26 mouse cellular contexts compared by ENCODE assay signal in genomic region chr11:54351704-54352103, GRCm38 (mm10). TPM values are rescaled to one million over a fixed set of nuclear protein-coding genes. Genes with fewer than 3 reads are reported as not detected.
A peak's percentile ranks its signal among the peaks of the same experiment; 100 is the strongest.
DNase-seq lines count a peak whose midpoint lies in the region; ATAC-seq lines count a peak whose summit lies in the region.
"Had no signal": no experiment of that assay in that cellular context is flagged by ENCODE, and none has a peak within 500 bp of the region (broad histone marks: within the 10 kb centered on the region; RNA-seq: fewer than 3 reads in every experiment).

No protein-coding gene starts in this region.

- H3K4me3 ChIP-seq in heart, embryonic 11.5 days (ENCODE audit: low read depth, low read length): no peak overlapping the region
- H3K4me3 ChIP-seq in midbrain, embryonic 14.5 days (replicated peaks; ENCODE audit: low read depth, low read length): no peak overlapping the region
- H3K4me3 ChIP-seq in midbrain, embryonic 15.5 days: no peak overlapping the region
- H3K4me3 ChIP-seq: forebrain, embryonic 13.5 days; heart, embryonic 13.5 days had no signal

- no peak for ATAC-seq in heart, embryonic 11.5 days (replicated peaks; ENCODE audit: insufficient number of reproducible peaks, low FRiP score, low TSS enrichment)
- no peak for ATAC-seq in midbrain, embryonic 14.5 days (ENCODE audit: low FRiP score, low TSS enrichment)
- ATAC-seq in midbrain, embryonic 15.5 days (replicated peaks): no peak
- ATAC-seq: activated CD4-positive, CD25-positive, alpha-beta regulatory T cell, adult 4 months; forebrain, embryonic 13.5 days; forebrain, postnatal 0 days; hindbrain, postnatal 0 days; Patski had no signal

- no peak overlapping the region for H3K9ac ChIP-seq in heart, embryonic 11.5 days (ENCODE audit: low read depth, low read length)
- H3K9ac ChIP-seq in midbrain, embryonic 14.5 days (replicated peaks; ENCODE audit: low read length): no peak overlapping the region
- H3K9ac ChIP-seq in midbrain, embryonic 15.5 days: no peak overlapping the region
- H3K9ac ChIP-seq: forebrain, embryonic 13.5 days; forebrain, postnatal 0 days; heart, embryonic 13.5 days; hindbrain, embryonic 13.5 days had no signal

- H3K9me3 ChIP-seq in heart, embryonic 11.5 days (replicated peaks; ENCODE audit: control insufficient read depth, low read length): no peaks in the 10 kb centered on the region
- H3K9me3 ChIP-seq in midbrain, embryonic 14.5 days (ENCODE audit: control insufficient read depth, low read length): no peaks in the 10 kb centered on the region
- H3K9me3 ChIP-seq in midbrain, embryonic 15.5 days: no peaks in the 10 kb centered on the region
- H3K9me3 ChIP-seq: forebrain, embryonic 13.5 days; heart, embryonic 13.5 days; hindbrain, embryonic 13.5 days had no signal

- 66% methylated on average over 5 of the region's 5 CpGs for WGBS in heart, embryonic 11.5 days (ENCODE audit: insufficient replicate concordance)
- 48% methylated on average over 5 of the region's 5 CpGs for WGBS in midbrain, embryonic 14.5 days
- WGBS in midbrain, embryonic 15.5 days: 55% methylated on average over 5 of the region's 5 CpGs

- H3K36me3 ChIP-seq in heart, embryonic 11.5 days (ENCODE audit: control insufficient read depth, insufficient read depth, low read length): no peaks in the 10 kb centered on the region
- H3K36me3 ChIP-seq in midbrain, embryonic 14.5 days (ENCODE audit: control insufficient read depth, insufficient read depth, low read length): peaks cover 19% of the 10 kb centered on the region
- 0 out of 2 replicates have a peak, but pooled peaks cover 7% of the 10 kb centered on the region for H3K36me3 ChIP-seq in midbrain, embryonic 15.5 days (replicated peaks)
- H3K36me3 ChIP-seq: heart, embryonic 13.5 days had no signal

- H3K27ac ChIP-seq in heart, embryonic 11.5 days (ENCODE audit: low read depth, low read length): no peak overlapping the region
- no peak overlapping the region for H3K27ac ChIP-seq in midbrain, embryonic 14.5 days (replicated peaks; ENCODE audit: low read depth, low read length)
- no peak overlapping the region; the same call in 1 of the 2 replicates for H3K27ac ChIP-seq in midbrain, embryonic 15.5 days
- H3K27ac ChIP-seq: forebrain, embryonic 13.5 days; heart, embryonic 13.5 days; hindbrain, postnatal 0 days had no signal

- no peak overlapping the region for H3K4me2 ChIP-seq in heart, embryonic 11.5 days
- peak overlapping the region; percentile 40; the same call in 1 of the 2 replicates for H3K4me2 ChIP-seq in midbrain, embryonic 14.5 days (ENCODE audit: low read length)
- H3K4me2 ChIP-seq in midbrain, embryonic 15.5 days: no peak overlapping the region
- H3K4me2 ChIP-seq: forebrain, embryonic 13.5 days; heart, embryonic 13.5 days had no signal

- H3K4me1 ChIP-seq in heart, embryonic 11.5 days (ENCODE audit: control insufficient read depth, insufficient read depth, low read length): no peaks in the 10 kb centered on the region
- H3K4me1 ChIP-seq in midbrain, embryonic 14.5 days (ENCODE audit: control insufficient read depth, insufficient read depth, low read length): peaks cover 14% of the 10 kb centered on the region; the same call in 1 of the 2 replicates
- H3K4me1 ChIP-seq in midbrain, embryonic 15.5 days: peaks cover 15% of the 10 kb centered on the region
- H3K4me1 ChIP-seq: heart, embryonic 13.5 days had no signal

- peak; percentile 39 for DNase-seq in gastrocnemius, adult 18-20 months (ENCODE audit: low spot score)
- DNase-seq in gastrocnemius, postnatal 25 days: no peak
- peak; percentile 11 to 12 for DNase-seq in heart, adult 9 months (ENCODE audit: low spot score in 2 of 2)
- DNase-seq in midbrain, embryonic 14.5 days: no peak
- DNase-seq in adrenal gland, postnatal 4 days (ENCODE audit: low spot score in 2 of 2): no peak
- DNase-seq: adrenal gland, postnatal 14 days; cerebellum, adult 18-20 months; cerebellum, adult 9-11 months; cerebellum, postnatal 36 days; forebrain, postnatal 0 days; gastrocnemius, postnatal 14 days had no signal

- no peaks in the 10 kb centered on the region for H3K27me3 ChIP-seq in heart, embryonic 11.5 days (ENCODE audit: control insufficient read depth, insufficient read depth, low read length)
- H3K27me3 ChIP-seq in midbrain, embryonic 14.5 days (ENCODE audit: control insufficient read depth, insufficient read depth, low read length): no peaks in the 10 kb centered on the region
- no peaks in the 10 kb centered on the region for H3K27me3 ChIP-seq in midbrain, embryonic 15.5 days (replicated peaks)
- H3K27me3 ChIP-seq: forebrain, embryonic 13.5 days; heart, embryonic 13.5 days; hindbrain, embryonic 13.5 days had no signal

RNA-seq across cellular contexts. Expression of gene Meikin, which starts 18.7 kb away (rescaled TPM):
- not detected for total RNA-seq in gastrocnemius, adult 18-20 months (2021)
- total RNA-seq in gastrocnemius, postnatal 25 days (2021): not detected
- polyA plus RNA-seq in heart, embryonic 11.5 days (2014; fragmentation: Nextera tagmentation; extraction: Ambion mirVana): not detected in 2 replicates
- polyA plus RNA-seq in midbrain, embryonic 14.5 days (2014; fragmentation: Nextera tagmentation; extraction: Ambion mirVana): not detected in 2 replicates
- polyA plus RNA-seq in midbrain, embryonic 15.5 days (2015; fragmentation: Nextera tagmentation; extraction: Ambion mirVana): not detected in 2 replicates
- total RNA-seq in adrenal gland, postnatal 4 days (2021): not detected
- total RNA-seq: adrenal gland, adult 18-20 months; adrenal gland, postnatal 14 days; forebrain, postnatal 0 days; gastrocnemius, postnatal 14 days; heart, adult 18-20 months; hematopoietic stem cell, adult 5-6 weeks; hindbrain, postnatal 0 days had no signal
- polyA plus RNA-seq: activated CD4-positive, CD25-positive, alpha-beta regulatory T cell, adult 4 months; C2C12; embryonic facial prominence, embryonic 14.5 days; forebrain, embryonic 13.5 days; forebrain, postnatal 0 days; heart, embryonic 13.5 days; heart, postnatal 0 days; hindbrain, embryonic 13.5 days; hindbrain, postnatal 0 days; intestine, embryonic 14.5 days; Patski had no signal

RNA-seq across cellular contexts. Expression of gene Acsl6, which starts 48.1 kb away (rescaled TPM):
- total RNA-seq in gastrocnemius, adult 18-20 months (2021): 10 to 100 TPM; 23.3 to 30.9 TPM
- 10 to 100 TPM; 20.1 to 23.5 TPM for total RNA-seq in gastrocnemius, postnatal 25 days (2021)
- 1.3 and 1.5 TPM in 2 replicates for polyA plus RNA-seq in heart, embryonic 11.5 days (2014; fragmentation: Nextera tagmentation; extraction: Ambion mirVana)
- 38.4 and 40.9 TPM in 2 replicates for polyA plus RNA-seq in midbrain, embryonic 14.5 days (2014; fragmentation: Nextera tagmentation; extraction: Ambion mirVana)
- 42.7 and 44.0 TPM in 2 replicates for polyA plus RNA-seq in midbrain, embryonic 15.5 days (2015; fragmentation: Nextera tagmentation; extraction: Ambion mirVana)
- 1 to 10 TPM; 3.6 to 7.2 TPM for total RNA-seq in adrenal gland, postnatal 4 days (2021)
- polyA plus RNA-seq: activated CD4-positive, CD25-positive, alpha-beta regulatory T cell, adult 4 months had no signal

Comparison
In these comparisons a context has a peak if more than half of its experiments do, and no peak if none do; other contexts are left out.
1. DNase-seq: peak in gastrocnemius, adult 18-20 months (single experiment) and heart, adult 9 months (2 of 2); none in gastrocnemius, postnatal 25 days (single experiment), midbrain, embryonic 14.5 days (single experiment) and adrenal gland, postnatal 4 days (0 of 2).